Mouse (Mus musculus): Measurements from ENCODE around the gene Fam71d. TPM values are rescaled to one million over a fixed set of nuclear protein-coding genes. Genes with fewer than 3 reads are reported as not detected.

The Fam71d gene
- polyA plus RNA-seq (2011; ENCODE audit: insufficient read depth, insufficient read length, low read depth, missing spikeins) = not detected in 2 replicates

DNA sequence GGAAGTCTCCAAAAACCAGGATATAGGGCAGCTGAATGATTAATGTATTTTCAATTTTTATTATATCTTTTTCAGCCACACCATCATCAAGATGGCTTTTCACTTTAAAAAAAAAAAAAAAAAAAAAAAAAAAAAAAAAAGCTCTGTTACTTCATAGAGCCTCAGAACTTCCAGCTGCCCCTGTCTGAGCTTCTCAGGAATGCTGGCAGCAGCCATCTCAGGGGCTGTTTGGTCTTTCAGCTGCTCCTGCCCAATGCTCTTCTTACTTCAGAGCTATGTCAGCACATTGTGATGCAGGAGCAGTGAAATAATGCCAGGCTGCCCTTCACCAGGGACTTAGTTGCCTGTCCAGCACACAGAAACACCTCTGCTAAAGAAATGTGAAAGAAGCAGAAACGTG, at the start of gene Fam71d:
TSS of gene Fam71d (plus strand) at position 211 of the 400 bp plus-strand sequence.
- Histone ChIP-seq H3K36me3 (ENCODE audit: control insufficient read depth, insufficient read depth, low read length, poor library complexity, severe bottlenecking) (no peaks in the 10 kb centered on the region), H3K27me3 (ENCODE audit: control insufficient read depth, insufficient read depth, low read length, poor library complexity, severe bottlenecking) (no peaks in the 10 kb centered on the region)
- TF ChIP-seq EP300 (IDR thresholded peaks at IDR 0.05; ENCODE audit: insufficient read depth, low read depth, low read length) (no peak), POLR2A (IDR thresholded peaks at IDR 0.05; ENCODE audit: insufficient read depth, low read length) (no peak), CTCF (IDR thresholded peaks at IDR 0.05; ENCODE audit: low read depth, low read length) (no peak)

DNA sequence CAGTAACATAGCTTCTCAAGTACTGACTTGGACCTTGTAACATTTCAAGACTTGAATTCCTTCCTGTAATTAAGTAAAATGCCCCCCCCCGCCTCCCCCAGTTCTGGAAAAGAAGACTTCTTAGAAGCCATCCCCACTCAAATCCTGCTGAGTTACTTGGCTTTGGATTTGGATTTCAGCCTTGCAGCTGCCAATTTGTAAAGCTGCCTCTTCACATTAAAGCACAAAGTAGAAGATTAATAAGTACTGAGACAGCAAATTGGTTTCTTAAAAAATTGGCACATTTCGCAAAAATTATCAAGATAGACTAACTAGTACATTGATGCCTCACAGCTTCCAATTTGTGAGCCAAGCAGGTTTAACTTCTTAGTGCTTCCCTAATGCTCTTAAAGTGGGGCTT, 47.6 kb upstream of the Fam71d start:
- Histone ChIP-seq H3K27me3 (ENCODE audit: control insufficient read depth, insufficient read depth, low read length, poor library complexity, severe bottlenecking) (no peaks in the 10 kb centered on the region), H3K27ac (ENCODE audit: insufficient read depth, low read length) (no peak overlapping the region), H3K9me3 (replicated peaks; ENCODE audit: control insufficient read depth, insufficient read depth, low read length, poor library complexity, severe bottlenecking) (no peaks in the 10 kb centered on the region), H3K4me1 (ENCODE audit: control insufficient read depth, insufficient read depth, low read length) (no peaks in the 10 kb centered on the region), H3K4me3 (ENCODE audit: low read depth, low read length) (no peak overlapping the region), H3K9ac (ENCODE audit: low read depth, poor library complexity, severe bottlenecking) (no peak overlapping the region), H3K36me3 (ENCODE audit: control insufficient read depth, insufficient read depth, low read length, poor library complexity, severe bottlenecking) (no peaks in the 10 kb centered on the region)
- TF ChIP-seq EP300 (IDR thresholded peaks at IDR 0.05; ENCODE audit: insufficient read depth, low read depth, low read length) = no peak
- TF ChIP-seq CTCF (IDR thresholded peaks at IDR 0.05; ENCODE audit: low read depth, low read length) = no peak
- TF ChIP-seq POLR2A (IDR thresholded peaks at IDR 0.05; ENCODE audit: insufficient read depth, low read length) = no peak

More for the DNA sequence above, at the start of gene Fam71d:
- no peak within 1 kb of the TSS for H3K4me3 ChIP-seq (ENCODE audit: low read depth, low read length)
- H3K9ac ChIP-seq (ENCODE audit: low read depth, poor library complexity, severe bottlenecking) = no peak within 1 kb of the TSS
- H3K27ac ChIP-seq (ENCODE audit: insufficient read depth, low read length) = no peak within 1 kb of the TSS
- no peaks in the 10 kb centered on the region for H3K9me3 ChIP-seq (replicated peaks; ENCODE audit: control insufficient read depth, insufficient read depth, low read length, poor library complexity, severe bottlenecking)
- H3K4me1 ChIP-seq (ENCODE audit: control insufficient read depth, insufficient read depth, low read length) = no peaks in the 10 kb centered on the region

DNA sequence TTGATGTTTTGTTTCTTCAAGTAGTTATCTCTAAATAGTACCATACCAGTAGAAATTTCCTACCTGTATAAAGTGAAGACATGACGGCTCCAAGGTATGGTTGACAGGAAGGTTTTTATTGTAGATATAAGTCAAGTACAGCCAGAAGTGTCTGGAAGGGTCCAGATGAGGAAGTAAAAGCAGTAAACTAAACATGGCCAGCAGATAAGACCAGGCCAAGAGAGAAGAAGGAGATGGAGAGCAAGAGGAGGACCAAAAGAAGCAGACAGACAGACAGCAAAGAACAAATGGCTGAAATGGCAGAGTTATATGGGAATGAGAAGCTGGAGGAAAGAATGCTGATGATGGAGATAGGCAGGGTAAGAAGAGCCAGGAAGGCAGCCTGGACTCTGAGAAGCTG, 46.1 kb upstream of the Fam71d start:
- Histone ChIP-seq H3K4me1 (ENCODE audit: control insufficient read depth, insufficient read depth, low read length) (no peaks in the 10 kb centered on the region), H3K27me3 (ENCODE audit: control insufficient read depth, insufficient read depth, low read length, poor library complexity, severe bottlenecking) (no peaks in the 10 kb centered on the region), H3K36me3 (ENCODE audit: control insufficient read depth, insufficient read depth, low read length, poor library complexity, severe bottlenecking) (no peaks in the 10 kb centered on the region), H3K27ac (ENCODE audit: insufficient read depth, low read length) (no peak overlapping the region), H3K9ac (ENCODE audit: low read depth, poor library complexity, severe bottlenecking) (no peak overlapping the region), H3K4me3 (ENCODE audit: low read depth, low read length) (no peak overlapping the region), H3K9me3 (replicated peaks; ENCODE audit: control insufficient read depth, insufficient read depth, low read length, poor library complexity, severe bottlenecking) (no peaks in the 10 kb centered on the region)
- no peak for TF ChIP-seq POLR2A (IDR thresholded peaks at IDR 0.05; ENCODE audit: insufficient read depth, low read length)
- no peak for TF ChIP-seq EP300 (IDR thresholded peaks at IDR 0.05; ENCODE audit: insufficient read depth, low read depth, low read length)
- no peak for TF ChIP-seq CTCF (IDR thresholded peaks at IDR 0.05; ENCODE audit: low read depth, low read length)

DNA sequence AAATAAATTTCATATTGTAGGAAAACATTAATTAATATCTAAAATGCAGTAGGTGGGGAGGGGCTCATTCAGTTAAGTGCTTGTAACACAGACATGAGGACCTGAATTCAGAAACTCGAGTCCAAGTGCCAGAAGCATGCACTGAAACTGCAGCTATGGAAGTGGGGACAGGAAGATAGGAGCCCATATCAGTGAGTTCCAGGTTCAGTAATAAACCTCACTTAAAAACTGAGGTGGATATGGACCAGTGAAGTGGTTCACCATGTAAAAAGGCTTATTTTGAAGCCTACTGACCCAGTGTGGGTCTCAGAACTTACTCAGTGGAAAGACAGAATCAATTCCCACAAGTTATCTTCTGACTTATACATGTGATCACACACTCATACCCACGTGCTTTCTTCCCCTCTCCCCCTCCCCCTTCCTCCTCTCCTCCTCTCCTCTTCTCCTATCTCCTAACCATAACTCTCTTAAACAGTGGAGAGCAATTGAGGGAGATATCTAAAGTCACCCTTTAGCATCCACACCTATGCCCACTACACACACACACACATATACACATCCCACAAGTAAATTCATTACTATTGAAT, 31.5 kb upstream of the Fam71d start:
- Histone ChIP-seq H3K4me1 (ENCODE audit: control insufficient read depth, insufficient read depth, low read length) (no peaks in the 10 kb centered on the region), H3K4me3 (ENCODE audit: low read depth, low read length) (no peak overlapping the region), H3K9ac (ENCODE audit: low read depth, poor library complexity, severe bottlenecking) (no peak overlapping the region), H3K27ac (ENCODE audit: insufficient read depth, low read length) (no peak overlapping the region), H3K36me3 (ENCODE audit: control insufficient read depth, insufficient read depth, low read length, poor library complexity, severe bottlenecking) (no peaks in the 10 kb centered on the region), H3K27me3 (ENCODE audit: control insufficient read depth, insufficient read depth, low read length, poor library complexity, severe bottlenecking) (no peaks in the 10 kb centered on the region), H3K9me3 (replicated peaks; ENCODE audit: control insufficient read depth, insufficient read depth, low read length, poor library complexity, severe bottlenecking) (no peaks in the 10 kb centered on the region)
- TF ChIP-seq CTCF (IDR thresholded peaks at IDR 0.05; ENCODE audit: low read depth, low read length) (no peak), POLR2A (IDR thresholded peaks at IDR 0.05; ENCODE audit: insufficient read depth, low read length) (no peak), EP300 (IDR thresholded peaks at IDR 0.05; ENCODE audit: insufficient read depth, low read depth, low read length) (no peak)

DNA sequence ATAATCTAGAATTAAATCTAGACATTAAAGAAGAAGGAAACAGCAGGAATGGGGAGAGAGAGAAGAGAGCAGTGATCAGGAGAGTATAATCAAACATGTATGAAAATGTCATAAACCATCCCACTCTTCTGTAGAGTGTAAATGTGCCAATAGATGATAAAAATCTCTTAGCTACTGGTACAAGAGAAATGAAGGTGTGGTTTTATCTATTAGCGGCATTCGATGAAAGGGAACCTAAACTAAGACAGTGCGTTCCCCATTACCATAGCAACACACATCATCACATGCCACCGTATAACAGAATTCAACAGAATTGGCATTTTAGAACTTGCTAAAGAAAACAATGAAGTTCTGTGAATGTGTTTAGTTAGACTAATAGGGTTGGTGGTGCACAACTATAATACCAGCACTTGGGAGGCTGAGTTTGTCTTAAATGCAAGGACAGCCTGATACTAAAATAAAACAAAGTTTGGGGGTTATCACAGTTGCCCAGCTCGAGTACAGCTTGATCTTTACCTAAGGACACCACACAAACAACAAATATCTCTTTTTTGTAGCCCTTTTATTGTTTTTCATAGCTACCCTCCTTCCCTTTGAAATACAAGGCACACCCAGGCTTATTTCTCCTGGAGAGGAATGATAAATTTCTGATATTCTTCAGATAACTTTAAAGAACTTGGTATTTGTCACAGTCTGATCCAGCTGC, 13.1 kb upstream of the Fam71d start:
- Histone ChIP-seq H3K9me3 (replicated peaks; ENCODE audit: control insufficient read depth, insufficient read depth, low read length, poor library complexity, severe bottlenecking) (no peaks in the 10 kb centered on the region), H3K36me3 (ENCODE audit: control insufficient read depth, insufficient read depth, low read length, poor library complexity, severe bottlenecking) (no peaks in the 10 kb centered on the region), H3K4me3 (ENCODE audit: low read depth, low read length) (no peak overlapping the region), H3K4me1 (ENCODE audit: control insufficient read depth, insufficient read depth, low read length) (no peaks in the 10 kb centered on the region), H3K9ac (ENCODE audit: low read depth, poor library complexity, severe bottlenecking) (no peak overlapping the region), H3K27ac (ENCODE audit: insufficient read depth, low read length) (no peak overlapping the region), H3K27me3 (ENCODE audit: control insufficient read depth, insufficient read depth, low read length, poor library complexity, severe bottlenecking) (no peaks in the 10 kb centered on the region)
- TF ChIP-seq POLR2A (IDR thresholded peaks at IDR 0.05; ENCODE audit: insufficient read depth, low read length) = no peak
- no peak for TF ChIP-seq CTCF (IDR thresholded peaks at IDR 0.05; ENCODE audit: low read depth, low read length)
- TF ChIP-seq EP300 (IDR thresholded peaks at IDR 0.05; ENCODE audit: insufficient read depth, low read depth, low read length) = no peak

DNA sequence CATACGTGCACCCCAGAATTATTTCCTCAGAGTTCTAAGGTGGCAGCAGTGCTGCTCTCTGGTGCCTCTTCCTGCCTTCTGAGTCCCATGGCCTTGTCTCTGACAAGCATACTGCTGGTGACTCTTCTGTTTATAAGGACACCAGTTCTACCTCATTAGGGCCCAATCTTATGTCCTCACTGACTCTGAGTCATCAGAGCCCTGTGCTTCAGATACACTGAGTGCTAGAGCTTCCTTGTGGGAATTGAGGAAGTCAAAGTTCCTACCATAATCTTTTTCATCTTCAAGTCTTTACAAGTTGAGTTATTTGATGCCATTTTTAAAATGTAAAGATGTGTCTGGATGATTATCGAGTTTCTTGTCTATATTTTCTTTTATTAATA, 12.5 kb upstream of the Fam71d start:
- Histone ChIP-seq H3K36me3 (ENCODE audit: control insufficient read depth, insufficient read depth, low read length, poor library complexity, severe bottlenecking) (no peaks in the 10 kb centered on the region), H3K9me3 (replicated peaks; ENCODE audit: control insufficient read depth, insufficient read depth, low read length, poor library complexity, severe bottlenecking) (no peaks in the 10 kb centered on the region), H3K4me1 (ENCODE audit: control insufficient read depth, insufficient read depth, low read length) (no peaks in the 10 kb centered on the region), H3K4me3 (ENCODE audit: low read depth, low read length) (no peak overlapping the region), H3K27ac (ENCODE audit: insufficient read depth, low read length) (no peak overlapping the region), H3K9ac (ENCODE audit: low read depth, poor library complexity, severe bottlenecking) (no peak overlapping the region), H3K27me3 (ENCODE audit: control insufficient read depth, insufficient read depth, low read length, poor library complexity, severe bottlenecking) (no peaks in the 10 kb centered on the region)
- no peak for TF ChIP-seq CTCF (IDR thresholded peaks at IDR 0.05; ENCODE audit: low read depth, low read length)
- TF ChIP-seq EP300 (IDR thresholded peaks at IDR 0.05; ENCODE audit: insufficient read depth, low read depth, low read length) = no peak
- no peak for TF ChIP-seq POLR2A (IDR thresholded peaks at IDR 0.05; ENCODE audit: insufficient read depth, low read length)

All from ES-Bruce4 (cell line).